Mouse (Mus musculus): ENCODE measurements around the gene A530016L24Rik.

The A530016L24Rik gene

DNA sequence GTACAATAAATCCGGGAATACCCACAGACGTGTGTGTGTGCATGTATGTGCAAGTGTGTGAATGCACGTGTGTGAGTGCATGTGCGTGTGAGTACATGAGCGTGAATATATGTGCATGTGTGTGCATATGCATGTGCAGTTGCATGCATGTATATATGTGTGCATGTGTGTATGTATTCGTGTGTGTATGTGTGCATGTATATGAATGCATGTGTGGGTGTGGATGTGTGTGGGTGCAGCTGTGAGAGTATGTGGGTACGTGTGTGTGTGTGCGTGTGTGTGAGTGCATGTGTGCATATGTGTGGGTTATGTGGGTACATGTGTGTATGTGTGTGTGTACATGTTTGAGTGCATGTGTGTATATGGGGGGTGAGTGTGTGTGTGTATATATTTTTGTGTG, 56.9 kb downstream of the A530016L24Rik start:
- DNase-seq (ENCODE audit: extremely low read depth, low read depth): no peak

DNA sequence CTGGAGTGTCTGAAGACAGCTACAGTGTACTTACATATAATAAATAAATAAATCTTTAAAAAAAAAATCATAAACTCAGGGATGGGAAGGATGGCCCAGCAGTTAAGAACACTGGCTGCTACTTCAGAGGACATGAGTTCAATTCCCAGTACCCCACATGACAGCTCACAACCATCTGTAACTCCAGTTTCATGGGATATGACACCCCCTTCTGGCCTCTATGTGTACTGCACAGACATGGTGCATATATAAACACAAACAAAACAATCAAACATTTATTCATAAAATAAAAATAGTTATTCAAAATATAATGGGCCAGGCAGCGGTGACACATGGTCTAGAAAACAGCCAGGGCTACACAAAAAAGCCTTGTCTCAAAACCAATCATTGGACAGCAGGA, 60.0 kb downstream of the A530016L24Rik start:
- no peak for DNase-seq (ENCODE audit: extremely low read depth, low read depth)
